Mouse (Mus musculus): ENCODE data around the gene Majin. TPM values are rescaled to one million over a fixed set of nuclear protein-coding genes. Genes with fewer than 3 reads are reported as not detected.
A peak's percentile ranks its signal among the peaks of the same experiment; 100 is the strongest.

Gene Majin
- total and polyA plus RNA-seq, 3 experiments: not detected

DNA sequence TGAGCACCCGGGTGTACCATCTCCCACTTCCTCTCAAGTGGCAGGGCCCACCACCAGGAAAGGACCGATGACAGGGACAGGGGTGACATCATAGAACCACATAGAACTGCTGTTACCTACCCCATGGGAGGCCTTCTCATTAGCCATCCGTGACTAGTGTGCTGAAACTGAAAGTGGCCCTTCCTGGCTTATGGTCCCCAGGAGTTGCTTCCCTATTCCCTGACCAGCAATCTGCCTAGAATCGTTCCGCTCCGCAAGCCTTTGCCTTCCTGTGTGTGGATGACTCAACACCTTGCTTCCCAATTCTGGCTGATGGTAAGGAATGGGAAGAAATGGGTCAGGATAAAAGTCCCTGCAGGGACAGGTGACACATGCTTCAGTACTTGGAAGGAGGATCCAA, 27.0 kb upstream of the Majin start:
- Histone ChIP-seq H3K4me3 (replicated peaks in 1 of 3; ENCODE audit: low read depth in 2 of 3, low read length in 2 of 3, poor library complexity in 1 of 3) (no peak overlapping the region), H3K79me2 (replicated peaks; ENCODE audit: control insufficient read depth, extremely low read depth, insufficient read depth, poor library complexity, severe bottlenecking) (no peaks in the 10 kb centered on the region), H3K4me1 (ENCODE audit: control insufficient read depth in 1 of 2, insufficient read depth in 2 of 2) (peaks cover 8 to 22% of the 10 kb centered on the region in 2 experiments; a peak in 3 of 4 replicates), H3K9ac (ENCODE audit: insufficient read depth, low read depth) (no peak overlapping the region), H3K27ac (ENCODE audit: insufficient read depth, low read depth) (no peak overlapping the region), H3K27me3 (replicated peaks) (peaks cover 40% of the 10 kb centered on the region), H3K4me2 (ENCODE audit: insufficient read depth, low read depth, poor library complexity, severe bottlenecking) (peak overlapping the region; percentile 26), H3K9me3 (replicated peaks; ENCODE audit: low read length) (no peaks in the 10 kb centered on the region), H3K36me3 (replicated peaks in 1 of 2; ENCODE audit: control insufficient read depth in 1 of 2, insufficient read depth in 1 of 2, low read length in 1 of 2) (no peaks in the 10 kb centered on the region)
- TF ChIP-seq IRF4 (IDR thresholded peaks at IDR 0.05; ENCODE audit: low read depth, low read length) (peak; percentile 59), PAX5 (IDR thresholded peaks at IDR 0.05; ENCODE audit: low read length) (no peak), SIN3A (IDR thresholded peaks at IDR 0.05; ENCODE audit: low read length) (0 out of 2 replicates have a peak, but pooled peaks have one; percentile 34), USF1 (IDR thresholded peaks at IDR 0.05; ENCODE audit: low read depth, low read length) (no peak), ETS1 (conservative IDR thresholded peaks at IDR 0.05; ENCODE audit: low read depth, low read length) (peak; percentile 82), NRF1 (IDR thresholded peaks at IDR 0.05; ENCODE audit: low read depth, low read length) (no peak), RCOR1 (conservative IDR thresholded peaks at IDR 0.05; ENCODE audit: low read depth, low read length) (0 out of 2 replicates have a peak, but pooled peaks have one; percentile 26), ZNF384 (IDR thresholded peaks at IDR 0.05; ENCODE audit: low read depth, low read length) (no peak), JUN (IDR thresholded peaks at IDR 0.05; ENCODE audit: insufficient read depth, low read depth, low read length) (peak; percentile 45; the same call in 1 of the 2 replicates), POLR2A (IDR thresholded peaks at IDR 0.05; ENCODE audit: low read depth, low read length) (no peak), EP300 (IDR thresholded peaks at IDR 0.05; ENCODE audit: low read length) (peak; percentile 52; the same call in 1 of the 2 replicates), BHLHE40 (IDR thresholded peaks at IDR 0.05; ENCODE audit: low read depth, low read length) (peak; percentile 76), TCF12 (IDR thresholded peaks at IDR 0.05; ENCODE audit: low read depth, low read length) (peak; percentile 22; the same call in 1 of the 2 replicates), JUND (conservative IDR thresholded peaks at IDR 0.05; ENCODE audit: low read depth, low read length) (no peak; the same call in 1 of the 2 replicates), MXI1 (IDR thresholded peaks at IDR 0.05; ENCODE audit: low read depth, low read length) (no peak), ELF1 (IDR thresholded peaks at IDR 0.05; ENCODE audit: low read depth, low read length) (0 out of 2 replicates have a peak, but pooled peaks have one; percentile 13)
- peak; percentile 68 for DNase-seq (ENCODE audit: extremely low read depth)
- in situ Hi-C loops (cut with MboI; ENCODE audit: low pct_ligation_motif_present, low pct_unique_long_range_greater_than_20kb, low sequenced_read_pairs): loop anchor here (5.0 to 25.0 kb wide), 2 partner anchors 75 to 155 kb away; partner anchors contain the start of gene Cdc42bpg
- dilution Hi-C loops (cut with MboI; ENCODE audit: extremely low pct_ligation_motif_present, extremely low pct_unique_long_range_greater_than_20kb, low sequenced_read_pairs): no loop called here

DNA sequence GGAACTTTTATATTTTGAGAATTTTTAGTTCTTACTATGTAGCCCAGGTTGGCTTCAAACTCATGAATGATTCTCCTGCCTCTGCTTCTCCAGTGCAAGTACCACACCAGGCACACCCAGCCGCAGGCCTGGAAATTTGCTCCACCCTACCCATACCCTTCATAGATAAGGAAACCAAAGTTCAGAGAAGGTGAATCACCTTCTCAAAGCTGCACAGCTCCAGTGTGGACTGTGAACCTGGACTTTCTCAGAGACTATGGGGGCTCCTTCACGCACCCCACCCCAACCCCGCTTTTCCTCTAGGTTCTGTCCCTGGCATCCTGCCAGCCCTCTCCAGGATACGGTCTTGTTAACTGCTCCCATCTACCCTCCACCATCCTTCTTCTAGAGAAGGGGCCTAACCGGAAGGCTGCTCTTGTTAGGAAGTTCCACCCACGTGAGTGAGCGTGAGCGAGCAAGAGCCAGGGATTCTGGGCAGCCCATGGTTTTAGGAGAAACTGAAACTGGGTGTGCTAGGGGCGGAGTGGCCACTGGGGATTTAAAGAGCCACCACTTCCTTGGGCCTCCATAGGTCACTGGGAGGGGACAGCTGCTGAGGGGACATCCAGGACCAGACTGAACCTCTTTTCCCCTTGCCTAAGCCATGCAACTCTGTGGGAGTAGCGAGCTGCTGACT, 20.2 kb upstream of the Majin start:
- peak overlapping the region in 1 of 3 experiments; percentile 4 for H3K4me3 ChIP-seq (replicated peaks in 1 of 3; ENCODE audit: low read depth in 2 of 3, low read length in 2 of 3, poor library complexity in 1 of 3)
- peak; percentile 55 for TF ChIP-seq BHLHE40 (IDR thresholded peaks at IDR 0.05; ENCODE audit: low read depth, low read length)
- TF ChIP-seq MAX (IDR thresholded peaks at IDR 0.05; ENCODE audit: low read length): no peak
- in situ Hi-C loops (cut with MboI; ENCODE audit: low pct_ligation_motif_present, low pct_unique_long_range_greater_than_20kb, low sequenced_read_pairs) (loop anchor here (25.0 kb wide), 1 partner anchor 148 kb away; the partner anchor contains the start of gene Cdc42bpg), dilution Hi-C loops (cut with MboI; ENCODE audit: extremely low pct_ligation_motif_present, extremely low pct_unique_long_range_greater_than_20kb, low sequenced_read_pairs) (no loop called here)
- no peak overlapping the region for H3K27ac ChIP-seq (ENCODE audit: insufficient read depth, low read depth)
- H3K27me3 ChIP-seq (replicated peaks): peaks cover 33% of the 10 kb centered on the region
- no peaks in the 10 kb centered on the region for H3K79me2 ChIP-seq (replicated peaks; ENCODE audit: control insufficient read depth, extremely low read depth, insufficient read depth, poor library complexity, severe bottlenecking)
- H3K4me1 ChIP-seq (ENCODE audit: control insufficient read depth in 1 of 2, insufficient read depth in 2 of 2): peaks cover 0 to 7% of the 10 kb centered on the region in 2 experiments; a peak in 2 of 4 replicates
- DNase-seq (ENCODE audit: extremely low read depth): no peak
- no peaks in the 10 kb centered on the region for H3K36me3 ChIP-seq (replicated peaks in 1 of 2; ENCODE audit: control insufficient read depth in 1 of 2, insufficient read depth in 1 of 2, low read length in 1 of 2)
- H3K9me3 ChIP-seq (replicated peaks; ENCODE audit: low read length): peaks cover 4% of the 10 kb centered on the region
- H3K4me2 ChIP-seq (ENCODE audit: insufficient read depth, low read depth, poor library complexity, severe bottlenecking): peak overlapping the region; percentile 27; the same call in 1 of the 2 replicates
- no peak overlapping the region for H3K9ac ChIP-seq (ENCODE audit: insufficient read depth, low read depth)

Data from CH12.LX (cell line).